Mouse (Mus musculus): ENCODE results near the gene Car6.

- no peak for TF ChIP-seq USF1 (IDR thresholded peaks at IDR 0.05; ENCODE audit: low read depth)
- TF ChIP-seq POLR2A (IDR thresholded peaks at IDR 0.05; ENCODE audit: insufficient read length, low read depth) = no peak
- TF ChIP-seq E2F4 (IDR thresholded peaks at IDR 0.05; ENCODE audit: insufficient read depth) = no peak
- no peak for TF ChIP-seq POLR2AphosphoS2 (IDR thresholded peaks at IDR 0.05; ENCODE audit: insufficient read length, low read depth)
- TF ChIP-seq MYOG (IDR thresholded peaks at IDR 0.05; ENCODE audit: control insufficient read depth in 1 of 3, insufficient read depth in 1 of 3, insufficient read length in 2 of 3, low read depth in 2 of 3) = no peak
- TF ChIP-seq MYOD1 (IDR thresholded peaks at IDR 0.05; ENCODE audit: control insufficient read depth in 1 of 3, insufficient read length in 2 of 3, low read depth in 2 of 3) = no peak
- no peak for TF ChIP-seq MAX (IDR thresholded peaks at IDR 0.05; ENCODE audit: low read depth)
- TF ChIP-seq TCF3 (IDR thresholded peaks at IDR 0.05; ENCODE audit: insufficient read length, low read depth) = no peak
These were observed 63.0 kb downstream of the Car6 start for GRCm38 (mm10) chr4:150138084-150138543.
